Mouse (Mus musculus): ENCODE results near the gene Hspb6. TPM values are rescaled to one million over a fixed set of nuclear protein-coding genes. Genes with fewer than 3 reads are reported as not detected.
A peak's percentile ranks its signal among the peaks of the same experiment; 100 is the strongest.

The Hspb6 gene
- polyA plus RNA-seq (2015; fragmentation: Nextera tagmentation; extraction: Ambion mirVana): 22.8 and 27.0 TPM in 2 replicates

DNA sequence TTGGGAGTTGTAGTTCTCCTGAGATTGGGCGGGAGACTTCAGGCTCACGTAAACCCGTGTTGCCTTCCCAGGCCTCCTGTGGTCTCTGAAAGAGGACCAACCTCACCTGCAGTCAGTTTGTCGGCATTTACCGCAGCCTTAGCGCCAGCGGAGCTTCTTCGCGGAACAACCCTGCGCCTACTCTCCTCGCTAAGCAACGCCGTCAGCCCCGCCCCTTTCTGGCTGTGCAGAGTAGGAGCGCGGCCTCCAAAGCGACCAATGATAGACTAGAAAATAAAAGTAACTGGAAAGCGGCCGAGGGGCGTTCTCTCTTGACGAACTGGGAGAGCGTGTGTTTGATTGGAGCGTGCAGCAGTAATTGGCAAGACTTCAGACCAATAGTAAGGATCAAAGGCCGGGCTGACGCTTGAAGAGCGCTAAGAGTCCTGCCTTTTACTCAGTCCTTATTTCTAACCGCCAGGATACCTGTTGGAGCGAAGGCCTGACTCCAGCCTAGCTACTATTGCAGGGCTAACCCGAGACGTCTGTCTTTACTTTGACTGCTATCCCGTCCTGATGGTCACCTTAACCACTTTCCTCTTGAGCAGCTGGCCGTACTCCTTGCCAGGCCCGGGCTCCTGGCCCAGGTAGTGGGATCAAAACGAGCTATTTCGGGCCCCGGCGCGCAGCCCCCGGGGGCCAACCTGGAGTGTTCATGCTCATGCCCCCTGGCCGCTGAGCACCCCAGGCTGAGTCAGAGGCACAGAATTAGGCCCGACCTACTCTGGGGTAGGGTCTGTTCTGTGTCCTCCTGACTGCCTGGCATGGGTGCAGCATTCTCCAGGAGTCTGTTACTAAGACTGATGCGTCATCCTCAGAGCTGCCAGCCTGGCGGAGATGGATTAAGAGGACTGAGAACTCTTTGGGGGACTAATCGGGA, at the start of gene Hspb6, which contains the start of gene Proser3:
Hspb6 (plus strand) TSS at position 77 of the 919 bp plus-strand sequence.
Proser3 (minus strand) TSS at position 198 of the 919 bp plus-strand sequence.
- under 1% methylated on average over 44 of the region's 44 CpGs for WGBS
- Histone ChIP-seq H3K36me3 (ENCODE audit: insufficient read depth, low read length) (peaks cover 14% of the 10 kb centered on the region; the same call in 1 of the 2 replicates), H3K4me1 (ENCODE audit: insufficient read depth, low read depth, low read length) (peaks cover 15% of the 10 kb centered on the region; the same call in 1 of the 2 replicates), H3K27ac (ENCODE audit: low read length) (peak within 1 kb of the TSS; percentile 89), H3K27me3 (replicated peaks; ENCODE audit: insufficient read depth, low read length) (no peaks in the 10 kb centered on the region), H3K4me2 (replicated peaks; ENCODE audit: low read depth, low read length) (peak within 1 kb of the TSS; percentile 97), H3K4me3 (ENCODE audit: low read depth, low read length) (peak within 1 kb of the TSS; percentile 69), H3K9ac (replicated peaks; ENCODE audit: low read depth) (peak within 1 kb of the TSS; percentile 60), H3K9me3 (ENCODE audit: low read length) (no peaks in the 10 kb centered on the region)
- ATAC-seq (peak; percentile 96), DNase-seq (ENCODE audit: low spot score) (peak; percentile 100)
- peak; percentile 4; the same call in 1 of the 2 replicates for TF ChIP-seq EP300 (IDR thresholded peaks at IDR 0.05)
- peak; percentile 23; the same call in 1 of the 2 replicates for TF ChIP-seq CTCF (IDR thresholded peaks at IDR 0.05)

GRCm38 (mm10) chr7:30508061-30508460, 43.9 kb upstream of the Hspb6 start:
- H3K27me3 ChIP-seq (replicated peaks; ENCODE audit: insufficient read depth, low read length): no peaks in the 10 kb centered on the region
- H3K4me2 ChIP-seq (replicated peaks; ENCODE audit: low read depth, low read length): no peak overlapping the region
- ATAC-seq (no peak), DNase-seq (ENCODE audit: low spot score) (no peak)
- H3K36me3 ChIP-seq (ENCODE audit: insufficient read depth, low read length): no peaks in the 10 kb centered on the region
- H3K27ac ChIP-seq (ENCODE audit: low read length): no peak overlapping the region
- no peak overlapping the region for H3K4me3 ChIP-seq (ENCODE audit: low read depth, low read length)
- H3K4me1 ChIP-seq (ENCODE audit: insufficient read depth, low read depth, low read length): no peaks in the 10 kb centered on the region
- TF ChIP-seq CTCF (IDR thresholded peaks at IDR 0.05): no peak
- no peak for TF ChIP-seq EP300 (IDR thresholded peaks at IDR 0.05)
- H3K9me3 ChIP-seq (ENCODE audit: low read length): no peaks in the 10 kb centered on the region
- H3K9ac ChIP-seq (replicated peaks; ENCODE audit: low read depth): no peak overlapping the region
- 60% methylated on average over 4 of the region's 4 CpGs for whole genome bisulfite sequencing

DNA sequence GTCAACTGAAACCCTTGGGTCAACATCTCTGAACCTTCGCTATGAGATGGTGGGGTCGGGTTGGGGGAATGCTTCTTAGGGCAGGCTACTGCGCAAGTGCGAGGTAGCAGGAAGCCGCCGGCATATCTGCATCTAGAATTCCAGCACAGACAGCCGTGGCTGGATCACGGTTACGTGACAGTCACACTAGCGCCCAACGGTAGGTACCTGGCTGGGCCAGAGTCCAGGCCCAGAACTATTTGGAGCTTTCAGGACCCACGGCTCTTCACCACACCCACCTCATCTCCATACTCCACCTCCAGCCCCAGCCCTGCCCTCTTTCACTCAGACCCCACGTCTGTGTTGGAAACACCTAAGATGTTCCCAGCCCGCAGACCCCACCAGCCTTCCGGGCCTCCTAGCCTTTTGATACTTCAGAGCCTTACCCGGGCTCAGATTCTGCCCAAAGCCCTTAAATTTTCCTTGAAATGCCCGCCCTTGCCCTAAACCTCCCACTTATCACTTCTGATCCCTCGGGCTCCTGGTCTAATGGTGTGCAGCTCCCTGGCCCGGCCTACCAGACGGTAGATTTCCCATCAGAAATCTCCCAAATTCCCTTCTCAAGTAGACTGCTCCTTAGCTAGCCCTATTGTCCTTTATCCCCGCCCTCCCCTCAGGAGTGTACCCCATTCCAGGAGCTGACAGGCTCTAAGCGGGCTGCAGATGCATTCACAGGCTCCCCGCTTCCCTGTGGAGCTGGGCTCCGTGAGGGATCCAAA, 36.8 kb upstream of the Hspb6 start:
- Histone ChIP-seq H3K9ac (replicated peaks; ENCODE audit: low read depth) (no peak overlapping the region), H3K9me3 (ENCODE audit: low read length) (no peaks in the 10 kb centered on the region), H3K27ac (ENCODE audit: low read length) (no peak overlapping the region), H3K36me3 (ENCODE audit: insufficient read depth, low read length) (no peaks in the 10 kb centered on the region), H3K4me3 (ENCODE audit: low read depth, low read length) (no peak overlapping the region), H3K27me3 (replicated peaks; ENCODE audit: insufficient read depth, low read length) (no peaks in the 10 kb centered on the region), H3K4me1 (ENCODE audit: insufficient read depth, low read depth, low read length) (no peaks in the 10 kb centered on the region), H3K4me2 (replicated peaks; ENCODE audit: low read depth, low read length) (no peak overlapping the region)
- TF ChIP-seq EP300 (IDR thresholded peaks at IDR 0.05) (no peak), CTCF (IDR thresholded peaks at IDR 0.05) (no peak)
- DNase-seq (ENCODE audit: low spot score) (no peak), ATAC-seq (no peak)
- WGBS: 53% methylated on average over 24 of the region's 24 CpGs

- ATAC-seq: no peak
- H3K4me1 ChIP-seq (ENCODE audit: insufficient read depth, low read depth, low read length): no peaks in the 10 kb centered on the region
- no peak overlapping the region for H3K27ac ChIP-seq (ENCODE audit: low read length)
- TF ChIP-seq EP300 (IDR thresholded peaks at IDR 0.05) (no peak), CTCF (IDR thresholded peaks at IDR 0.05) (no peak)
- H3K36me3 ChIP-seq (ENCODE audit: insufficient read depth, low read length): no peaks in the 10 kb centered on the region
- H3K4me3 ChIP-seq (ENCODE audit: low read depth, low read length): no peak overlapping the region
- H3K9ac ChIP-seq (replicated peaks; ENCODE audit: low read depth): no peak overlapping the region
- no peak overlapping the region for H3K4me2 ChIP-seq (replicated peaks; ENCODE audit: low read depth, low read length)
- WGBS: 32% methylated on average over 8 of the region's 8 CpGs
- H3K9me3 ChIP-seq (ENCODE audit: low read length): no peaks in the 10 kb centered on the region
- no peak for DNase-seq (ENCODE audit: low spot score)
- H3K27me3 ChIP-seq (replicated peaks; ENCODE audit: insufficient read depth, low read length): no peaks in the 10 kb centered on the region
These were observed 33.7 kb upstream of the Hspb6 start for GRCm38 (mm10) chr7:30518325-30518724.

DNA sequence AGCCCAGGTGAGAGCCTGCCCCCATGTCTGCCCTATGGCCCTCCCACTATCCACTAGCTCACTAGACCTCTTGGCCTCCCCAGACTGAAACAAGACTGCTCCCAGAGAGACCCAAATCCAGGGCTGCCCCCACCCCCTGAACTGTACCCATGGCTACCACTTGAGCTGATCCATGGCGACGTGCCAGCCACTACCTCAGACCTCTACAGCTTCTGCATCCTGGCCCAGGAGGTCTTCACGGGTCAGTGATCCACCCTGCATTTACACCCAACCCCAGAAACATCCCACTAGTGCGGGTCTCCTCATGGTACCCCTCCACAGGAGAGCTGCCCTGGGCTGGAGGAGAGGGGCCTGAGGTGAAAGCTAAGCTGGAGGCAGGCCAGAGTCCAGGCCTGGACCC, 31.6 kb upstream of the Hspb6 start:
- Histone ChIP-seq H3K27ac (ENCODE audit: low read length) (no peak overlapping the region), H3K4me1 (ENCODE audit: insufficient read depth, low read depth, low read length) (no peaks in the 10 kb centered on the region), H3K4me2 (replicated peaks; ENCODE audit: low read depth, low read length) (no peak overlapping the region), H3K36me3 (ENCODE audit: insufficient read depth, low read length) (no peaks in the 10 kb centered on the region), H3K9me3 (ENCODE audit: low read length) (no peaks in the 10 kb centered on the region), H3K9ac (replicated peaks; ENCODE audit: low read depth) (no peak overlapping the region), H3K4me3 (ENCODE audit: low read depth, low read length) (no peak overlapping the region), H3K27me3 (replicated peaks; ENCODE audit: insufficient read depth, low read length) (no peaks in the 10 kb centered on the region)
- ATAC-seq: no peak
- DNase-seq (ENCODE audit: low spot score): no peak
- no peak for TF ChIP-seq CTCF (IDR thresholded peaks at IDR 0.05)
- no peak for TF ChIP-seq EP300 (IDR thresholded peaks at IDR 0.05)
- 77% methylated on average over 4 of the region's 4 CpGs for WGBS

- no peak for ATAC-seq
- no peak for TF ChIP-seq CTCF (IDR thresholded peaks at IDR 0.05)
- no peak for TF ChIP-seq EP300 (IDR thresholded peaks at IDR 0.05)
- no peak overlapping the region for H3K27ac ChIP-seq (ENCODE audit: low read length)
- DNase-seq (ENCODE audit: low spot score): no peak
- H3K4me2 ChIP-seq (replicated peaks; ENCODE audit: low read depth, low read length): no peak overlapping the region
- H3K27me3 ChIP-seq (replicated peaks; ENCODE audit: insufficient read depth, low read length): no peaks in the 10 kb centered on the region
- H3K4me1 ChIP-seq (ENCODE audit: insufficient read depth, low read depth, low read length): no peaks in the 10 kb centered on the region
- no peaks in the 10 kb centered on the region for H3K36me3 ChIP-seq (ENCODE audit: insufficient read depth, low read length)
- no peaks in the 10 kb centered on the region for H3K9me3 ChIP-seq (ENCODE audit: low read length)
- H3K9ac ChIP-seq (replicated peaks; ENCODE audit: low read depth): no peak overlapping the region
- no peak overlapping the region for H3K4me3 ChIP-seq (ENCODE audit: low read depth, low read length)
- WGBS: 77% methylated on average over 5 of the region's 5 CpGs
These were observed 31.1 kb upstream of the Hspb6 start for GRCm38 (mm10) chr7:30520856-30521255.

All from lung, postnatal 0 days (tissue).